Mouse (Mus musculus) hindbrain, postnatal 0 days (tissue): ENCODE measurements at regions not wholly inside any gene's neighbourhood (a gene's known extent, or its start where the extent isn't known, plus 50 kb on each side); places are given as distances from the start of the nearest gene placed in this dataset.

Source experiments
- ATAC-seq: fragments of 200-750 bp; cut with Nextera tagmentation; 2 replicates; pipeline ENCODE4 v1.8.0; 2017; ENCODE audit warnings: mild to moderate bottlenecking, moderate TSS enrichment, moderate library complexity
- DNase-seq: peaks from one replicate; pipeline ENCODE4 v3.0.0-alpha.2; 2015; ENCODE audit warnings: low spot score
- H3K27ac ChIP-seq: fragments of 300-500 bp; sonication (generic); 2 replicates; pipeline ENCODE4 v1.5.1; 2014; ENCODE audit warnings: mild to moderate bottlenecking
- H3K27me3 ChIP-seq: fragments of 300-500 bp; sonication (generic); 2 replicates; pipeline ENCODE4 v1.6.1; 2014; ENCODE audit warnings: low read length, mixed read lengths; ENCODE audit not compliant: insufficient read depth
- H3K36me3 ChIP-seq: fragments of 300-500 bp; sonication (generic); 2 replicates; pipeline ENCODE4 v1.6.1; 2014; ENCODE audit warnings: low read length, mixed read lengths; ENCODE audit not compliant: insufficient read depth
- H3K4me1 ChIP-seq: fragments of 300-500 bp; sonication (generic); 2 replicates; pipeline ENCODE4 v1.6.1; 2014; ENCODE audit warnings: antibody characterized with exemption, low read length, mixed read lengths; ENCODE audit not compliant: insufficient read depth
- H3K4me2 ChIP-seq: fragments of 300-500 bp; sonication (generic); 2 replicates; pipeline ENCODE4 v1.6.1; 2014; ENCODE audit warnings: low read depth, mild to moderate bottlenecking, low read length, moderate library complexity, mixed read lengths
- H3K4me3 ChIP-seq: fragments of 300-500 bp; sonication (generic); 2 replicates; pipeline ENCODE4 v1.5.1; 2014; ENCODE audit warnings: low read length
- H3K9ac ChIP-seq: fragments of 300-500 bp; sonication (generic); replicated peaks from 2 replicates; pipeline ENCODE4 v1.6.1; 2014; ENCODE audit warnings: mild to moderate bottlenecking, low read length, moderate library complexity, mixed read lengths
- H3K9me3 ChIP-seq: fragments of 300-500 bp; sonication (generic); 2 replicates; pipeline ENCODE4 v1.6.1; 2016; ENCODE audit warnings: low read length, mixed read lengths
- CTCF ChIP-seq: IDR thresholded peaks from 2 replicates; pipeline ENCODE4 v1.5.1; 2016; ENCODE audit warnings: antibody characterized with exemption, control low read depth, low read depth
- WGBS: fragments of 180-500 bp; shearing (Covaris S2); extraction: QIAGEN DNeasy Blood & Tissue Kit; methylation state at CpG from one replicate; pipeline ENCODE4 v1.1.7; 2014; 5-methylcytosine and 5-hydroxymethylcytosine counted together

DNA sequence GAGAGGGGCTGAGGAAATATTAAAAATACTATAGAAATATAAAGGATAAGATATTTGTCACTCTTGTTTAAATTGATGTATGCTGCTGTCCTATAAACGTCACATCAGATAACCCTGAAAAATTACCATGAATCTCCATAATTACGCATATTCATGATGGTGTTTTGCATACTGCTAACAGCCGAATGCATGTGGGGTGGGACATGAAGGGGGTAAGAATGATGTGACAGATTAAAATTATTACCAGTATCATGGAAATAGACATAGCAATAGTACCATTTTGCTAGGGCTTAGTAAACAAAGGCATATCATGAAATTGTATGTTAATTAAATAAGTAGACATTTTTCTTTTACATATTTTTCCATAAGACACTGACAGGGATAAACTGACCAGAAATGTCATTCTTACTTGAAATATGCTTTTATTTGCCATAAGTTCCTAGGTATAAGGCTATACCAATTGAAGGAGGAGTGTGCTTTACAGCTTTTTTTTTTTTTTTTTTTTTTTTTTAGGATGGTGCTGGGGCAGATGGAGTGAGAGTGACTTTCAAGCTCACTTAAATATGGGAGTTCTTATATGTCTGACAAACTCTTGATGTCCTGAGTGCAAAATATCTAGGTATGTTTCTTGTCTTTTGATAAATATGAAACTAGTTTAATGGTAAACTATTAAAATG lies 349.8 kb upstream of the Tmem161b start:
- Histone ChIP-seq H3K27me3 (no peaks in the 10 kb centered on the region), H3K9me3 (no peaks in the 10 kb centered on the region), H3K4me3 (no peak overlapping the region), H3K4me1 (peaks cover 6% of the 10 kb centered on the region), H3K36me3 (no peaks in the 10 kb centered on the region), H3K9ac (no peak overlapping the region), H3K27ac (peak overlapping the region; percentile 64; the same call in 1 of the 2 replicates), H3K4me2 (0 out of 2 replicates have a peak overlapping the region, but pooled peaks have one; percentile 7)
- 36% methylated on average over 3 of the region's 3 CpGs for WGBS
- DNase-seq (no peak), ATAC-seq (no peak; the same call in 1 of the 2 replicates)
- no peak for TF ChIP-seq CTCF

DNA sequence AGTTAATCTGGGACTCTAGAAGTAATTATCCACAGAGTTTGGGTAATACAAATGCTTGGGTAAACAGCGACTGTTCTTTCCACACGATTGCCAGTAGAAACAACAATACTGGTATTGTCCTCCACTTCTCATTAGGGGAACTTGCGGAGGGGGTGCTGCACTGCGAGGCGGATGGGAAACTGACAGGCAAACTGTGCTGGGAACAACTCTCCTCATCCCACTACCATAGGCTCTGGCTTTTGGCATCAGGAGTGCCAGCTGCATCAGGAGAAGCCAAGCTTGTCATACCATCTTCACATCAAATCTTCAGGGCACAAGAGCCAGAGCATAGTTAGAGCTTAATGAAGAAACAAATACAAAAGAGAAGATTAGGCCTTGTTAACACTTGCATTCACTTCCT lies 349.2 kb upstream of the Tmem161b start:
- H3K27me3 ChIP-seq, result no peaks in the 10 kb centered on the region
- peak; percentile 88 for ATAC-seq
- no peak overlapping the region for H3K9ac ChIP-seq
- H3K4me1 ChIP-seq, result peaks cover 6% of the 10 kb centered on the region
- WGBS, result 11% methylated on average over 5 of the region's 5 CpGs
- H3K4me2 ChIP-seq, result 0 out of 2 replicates have a peak overlapping the region, but pooled peaks have one; percentile 7
- peak; percentile 75 for DNase-seq
- H3K9me3 ChIP-seq, result no peaks in the 10 kb centered on the region
- peak overlapping the region; percentile 64 for H3K27ac ChIP-seq
- no peak; the same call in 1 of the 2 replicates for TF ChIP-seq CTCF
- no peaks in the 10 kb centered on the region for H3K36me3 ChIP-seq
- no peak overlapping the region for H3K4me3 ChIP-seq

DNA sequence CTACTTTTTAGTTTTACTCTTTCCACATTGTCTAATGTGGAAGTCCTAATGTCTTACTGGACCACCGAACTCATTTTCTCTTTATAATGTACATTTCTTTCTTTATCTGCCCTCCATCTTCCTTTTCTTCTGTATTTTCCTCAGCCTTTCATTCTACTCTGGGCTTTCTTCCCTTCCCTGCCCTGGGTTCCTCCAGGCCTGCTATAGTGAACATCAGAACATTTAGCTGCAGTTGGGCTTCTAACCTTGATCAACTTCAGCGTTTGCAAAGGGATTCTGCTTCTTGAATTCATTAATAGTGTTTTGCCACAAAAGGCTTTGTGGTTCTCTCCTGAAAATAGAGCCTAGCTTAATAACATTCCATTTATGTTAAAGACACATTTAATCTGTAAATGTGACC lies 342.5 kb upstream of the Tmem161b start:
- no peak for TF ChIP-seq CTCF
- WGBS, result 44% methylated on average over 2 of the region's 2 CpGs
- Histone ChIP-seq H3K4me2 (no peak overlapping the region), H3K9ac (no peak overlapping the region), H3K27me3 (no peaks in the 10 kb centered on the region), H3K36me3 (no peaks in the 10 kb centered on the region), H3K4me3 (no peak overlapping the region), H3K27ac (peak overlapping the region; percentile 48; the same call in 1 of the 2 replicates), H3K9me3 (no peaks in the 10 kb centered on the region), H3K4me1 (0 out of 2 replicates have a peak, but pooled peaks cover 3% of the 10 kb centered on the region)
- no peak for DNase-seq
- no peak for ATAC-seq

DNA sequence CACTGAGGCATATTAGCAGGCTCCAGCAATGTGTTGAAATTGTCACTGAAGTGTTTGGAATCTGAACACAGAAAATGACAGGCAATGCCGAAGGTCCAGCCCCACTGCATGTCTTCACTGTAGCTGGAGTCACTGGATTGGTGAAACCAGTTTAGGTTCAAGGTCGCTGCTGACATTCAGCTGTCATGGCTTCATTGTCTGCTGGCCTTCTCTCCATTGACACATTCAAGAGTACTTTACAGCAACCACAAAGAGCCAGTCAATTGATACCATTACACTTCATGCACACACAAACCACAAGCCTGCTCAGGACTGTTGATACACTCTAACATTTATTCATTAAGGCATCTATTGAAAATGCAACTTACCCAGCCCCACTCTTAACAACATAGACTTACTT lies 341.8 kb upstream of the Tmem161b start:
- 28% methylated on average over 2 of the region's 2 CpGs for WGBS
- ATAC-seq (peak; percentile 88), DNase-seq (peak; percentile 47)
- H3K27me3 ChIP-seq, result no peaks in the 10 kb centered on the region
- no peaks in the 10 kb centered on the region for H3K36me3 ChIP-seq
- no peak overlapping the region for H3K9ac ChIP-seq
- 0 out of 2 replicates have a peak, but pooled peaks cover 3% of the 10 kb centered on the region for H3K4me1 ChIP-seq
- TF ChIP-seq CTCF, result no peak
- H3K4me2 ChIP-seq, result no peak overlapping the region
- H3K9me3 ChIP-seq, result no peaks in the 10 kb centered on the region
- no peak overlapping the region for H3K4me3 ChIP-seq
- peak overlapping the region; percentile 55; the same call in 1 of the 2 replicates for H3K27ac ChIP-seq

DNA sequence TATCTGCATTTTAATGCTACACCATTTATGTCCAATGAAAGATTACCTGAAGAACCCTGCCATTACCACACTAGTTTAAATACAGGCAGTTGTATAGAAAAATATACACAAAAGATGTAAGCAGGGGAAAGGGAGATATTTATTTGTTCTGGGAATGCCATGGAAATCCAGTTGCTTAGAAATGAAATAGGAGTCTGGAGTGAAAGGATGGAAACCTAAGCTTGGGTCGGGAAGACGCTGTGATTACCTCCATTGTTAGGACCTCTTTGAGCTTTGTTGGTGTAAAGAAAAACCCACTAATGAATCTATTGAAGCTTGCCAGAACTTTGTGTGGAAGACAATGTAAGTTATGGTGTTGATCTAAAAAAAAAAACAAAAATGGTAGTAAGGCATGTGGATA lies 341.3 kb upstream of the Tmem161b start:
- TF ChIP-seq CTCF, result no peak
- no peaks in the 10 kb centered on the region for H3K36me3 ChIP-seq
- H3K27me3 ChIP-seq, result no peaks in the 10 kb centered on the region
- WGBS, result 43% methylated on average over 2 of the region's 2 CpGs
- H3K9ac ChIP-seq, result no peak overlapping the region
- no peak overlapping the region for H3K4me2 ChIP-seq
- no peak overlapping the region for H3K4me3 ChIP-seq
- H3K27ac ChIP-seq, result peak overlapping the region; percentile 55; the same call in 1 of the 2 replicates
- no peaks in the 10 kb centered on the region for H3K9me3 ChIP-seq
- DNase-seq (no peak), ATAC-seq (no peak)
- H3K4me1 ChIP-seq, result 0 out of 2 replicates have a peak, but pooled peaks cover 3% of the 10 kb centered on the region

DNA sequence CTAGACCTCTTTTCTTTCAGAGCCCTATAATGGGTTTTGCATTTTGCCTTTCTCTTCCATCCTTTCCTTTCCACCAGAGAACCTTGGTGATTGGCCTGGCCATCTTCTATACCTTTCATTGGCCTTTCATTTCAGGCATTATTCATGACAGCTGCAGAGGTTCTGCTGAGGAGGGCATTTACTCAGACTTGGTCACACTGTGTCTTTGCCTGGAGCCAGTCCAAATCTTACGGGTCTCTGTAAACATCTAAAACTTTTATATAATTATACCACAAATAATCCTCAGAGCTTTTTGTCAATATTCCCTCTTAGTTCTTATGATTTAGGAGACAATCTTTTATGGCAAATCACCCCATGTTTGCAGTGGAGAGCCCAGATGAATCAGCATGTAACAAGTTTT lies 339.3 kb upstream of the Tmem161b start:
- Histone ChIP-seq H3K4me3 (no peak overlapping the region), H3K27ac (no peak overlapping the region), H3K9me3 (no peaks in the 10 kb centered on the region), H3K9ac (no peak overlapping the region), H3K4me2 (no peak overlapping the region), H3K4me1 (0 out of 2 replicates have a peak, but pooled peaks cover 3% of the 10 kb centered on the region), H3K36me3 (no peaks in the 10 kb centered on the region), H3K27me3 (no peaks in the 10 kb centered on the region)
- DNase-seq (no peak), ATAC-seq (no peak)
- 30% methylated on average over 1 of the region's 1 CpGs for WGBS
- no peak for TF ChIP-seq CTCF

DNA sequence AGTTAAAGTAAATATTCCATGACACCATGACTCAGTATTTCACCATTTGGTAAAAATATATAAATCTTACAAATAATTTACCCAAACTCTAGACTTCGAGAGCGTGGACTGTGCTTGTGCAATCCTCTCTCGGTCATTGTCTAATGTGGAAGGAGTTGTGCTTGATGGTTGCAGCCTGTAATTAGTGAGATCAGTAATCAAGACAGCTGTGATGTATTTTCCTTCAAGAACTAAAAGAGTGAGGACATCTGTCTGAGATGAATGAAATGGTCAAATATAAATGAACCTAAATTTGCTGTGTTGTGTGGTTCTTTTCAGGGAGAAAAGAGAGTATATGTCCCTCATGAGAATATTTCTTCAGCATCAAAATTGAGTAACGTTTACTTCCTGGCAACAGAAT lies 338.3 kb upstream of the Tmem161b start:
- H3K9ac ChIP-seq, result no peak overlapping the region
- H3K4me1 ChIP-seq, result 0 out of 2 replicates have a peak, but pooled peaks cover 3% of the 10 kb centered on the region
- no peak for TF ChIP-seq CTCF
- no peaks in the 10 kb centered on the region for H3K9me3 ChIP-seq
- H3K27ac ChIP-seq, result no peak overlapping the region
- H3K4me3 ChIP-seq, result no peak overlapping the region
- H3K27me3 ChIP-seq, result no peaks in the 10 kb centered on the region
- no peaks in the 10 kb centered on the region for H3K36me3 ChIP-seq
- ATAC-seq, result no peak
- DNase-seq, result no peak
- no peak overlapping the region for H3K4me2 ChIP-seq
- 63% methylated on average over 4 of the region's 4 CpGs for WGBS
